Comparison of ENCODE assay signal across 13 mouse cellular contexts in genomic region chr14:6899881-6900280, GRCm38 (mm10). TPM values are rescaled to one million over a fixed set of nuclear protein-coding genes. Genes with fewer than 3 reads are reported as not detected.
"Had no signal": no experiment of that assay in that cellular context is flagged by ENCODE, and none has a peak within 500 bp of the region (broad histone marks: within the 10 kb centered on the region; RNA-seq: fewer than 3 reads in every experiment).

No protein-coding gene starts in this region.

RNA-seq across cellular contexts. Expression of gene Gm3667, which starts 10.1 kb away (rescaled TPM):
- polyA plus RNA-seq: liver, adult 2 months; myocyte; thymus, adult 2 months had no signal

RNA-seq across cellular contexts. Expression of gene Gm3642, which starts 59.8 kb away (rescaled TPM):
- polyA plus RNA-seq: intestine, embryonic 16.5 days; kidney, embryonic 16.5 days; limb, embryonic 13.5 days; liver, adult 2 months; liver, embryonic 14.5 days; lung, embryonic 16.5 days; midbrain, embryonic 10.5 days; midbrain, embryonic 14.5 days; myocyte; neural tube, embryonic 11.5 days; neural tube, embryonic 15.5 days; stomach, embryonic 14.5 days; thymus, adult 2 months had no signal
